Mouse (Mus musculus): ENCODE results near the gene Wiz. TPM values are rescaled to one million over a fixed set of nuclear protein-coding genes. Genes with fewer than 3 reads are reported as not detected.

Wiz gene
- total and polyA plus RNA-seq, 2 experiments from 2014 or later, result 28.4 to 56.8 TPM

- H3K27me3 ChIP-seq (ENCODE audit: insufficient read depth, low read length), result peaks cover 18% of the 10 kb centered on the region
- WGBS, result 82% methylated on average over 9 of the region's 9 CpGs
These were observed 13.0 kb upstream of the Wiz start for GRCm38 (mm10) chr17:32402011-32402778.

GRCm38 (mm10) chr17:32396266-32396665 lies 7.0 kb upstream of the Wiz start:
- H3K27me3 ChIP-seq (ENCODE audit: insufficient read depth, low read length), result peaks cover 77% of the 10 kb centered on the region
- H3K4me2 ChIP-seq (ENCODE audit: low read depth, low read length), result peak overlapping the region; percentile 42
- 10% methylated on average over 35 of the region's 37 CpGs for WGBS
- peak overlapping the region; percentile 18 for H3K4me3 ChIP-seq (ENCODE audit: low read length)
- no peaks in the 10 kb centered on the region for H3K9me3 ChIP-seq (ENCODE audit: low read length)
- H3K36me3 ChIP-seq (ENCODE audit: insufficient read depth, low read length), result no peaks in the 10 kb centered on the region
- H3K9ac ChIP-seq (replicated peaks; ENCODE audit: low read length), result no peak overlapping the region
- no peak overlapping the region for H3K27ac ChIP-seq
- DNase-seq (ENCODE audit: low spot score), result no peak
- no peak for TF ChIP-seq CTCF (IDR thresholded peaks at IDR 0.05; ENCODE audit: low read depth)
- peak; percentile 10; the same call in 1 of the 2 replicates for ATAC-seq
- H3K4me1 ChIP-seq (ENCODE audit: insufficient read depth, low read length), result no peaks in the 10 kb centered on the region

More at GRCm38 (mm10) chr17:32402011-32402778, 13.0 kb upstream of the Wiz start:
- H3K36me3 ChIP-seq (ENCODE audit: insufficient read depth, low read length), result no peaks in the 10 kb centered on the region
- H3K9me3 ChIP-seq (ENCODE audit: low read length), result no peaks in the 10 kb centered on the region
- no peak for TF ChIP-seq CTCF (IDR thresholded peaks at IDR 0.05; ENCODE audit: low read depth)
- DNase-seq (ENCODE audit: low spot score) (no peak), ATAC-seq (no peak)
- no peak overlapping the region for H3K9ac ChIP-seq (replicated peaks; ENCODE audit: low read length)
- no peak overlapping the region for H3K4me3 ChIP-seq (ENCODE audit: low read length)
- no peaks in the 10 kb centered on the region for H3K4me1 ChIP-seq (ENCODE audit: insufficient read depth, low read length)
- H3K4me2 ChIP-seq (ENCODE audit: low read depth, low read length), result no peak overlapping the region
- H3K27ac ChIP-seq, result no peak overlapping the region

GRCm38 (mm10) chr17:32393944-32394343 lies 4.7 kb upstream of the Wiz start:
- no peaks in the 10 kb centered on the region for H3K4me1 ChIP-seq (ENCODE audit: insufficient read depth, low read length)
- no peak for TF ChIP-seq CTCF (IDR thresholded peaks at IDR 0.05; ENCODE audit: low read depth)
- no peaks in the 10 kb centered on the region for H3K9me3 ChIP-seq (ENCODE audit: low read length)
- DNase-seq (ENCODE audit: low spot score) (no peak), ATAC-seq (no peak)
- H3K4me3 ChIP-seq (ENCODE audit: low read length), result no peak overlapping the region
- no peaks in the 10 kb centered on the region for H3K36me3 ChIP-seq (ENCODE audit: insufficient read depth, low read length)
- H3K27me3 ChIP-seq (ENCODE audit: insufficient read depth, low read length), result peaks cover 73% of the 10 kb centered on the region
- no peak overlapping the region for H3K9ac ChIP-seq (replicated peaks; ENCODE audit: low read length)
- no peak overlapping the region for H3K27ac ChIP-seq
- WGBS, result 66% methylated on average over 10 of the region's 10 CpGs
- no peak overlapping the region for H3K4me2 ChIP-seq (ENCODE audit: low read depth, low read length)

GRCm38 (mm10) chr17:32388370-32389100 lies 704 bp downstream of the Wiz start:
- Histone ChIP-seq H3K4me2 (ENCODE audit: low read depth, low read length) (peak overlapping the region; percentile 91), H3K4me3 (ENCODE audit: low read length) (peak overlapping the region; percentile 76), H3K9me3 (ENCODE audit: low read length) (no peaks in the 10 kb centered on the region), H3K27me3 (ENCODE audit: insufficient read depth, low read length) (peaks cover 22% of the 10 kb centered on the region; the same call in 1 of the 2 replicates), H3K4me1 (ENCODE audit: insufficient read depth, low read length) (no peaks in the 10 kb centered on the region), H3K36me3 (ENCODE audit: insufficient read depth, low read length) (peaks cover 3% of the 10 kb centered on the region), H3K9ac (replicated peaks; ENCODE audit: low read length) (peak overlapping the region; percentile 86), H3K27ac (peak overlapping the region; percentile 73; the same call in 1 of the 2 replicates)
- no peak for TF ChIP-seq CTCF (IDR thresholded peaks at IDR 0.05; ENCODE audit: low read depth)
- peak; percentile 39 for DNase-seq (ENCODE audit: low spot score)
- WGBS, result 3% methylated on average over 32 of the region's 39 CpGs
- peak; percentile 43 for ATAC-seq

- H3K4me2 ChIP-seq (ENCODE audit: low read depth, low read length), result peak overlapping the region; percentile 91
- no peaks in the 10 kb centered on the region for H3K4me1 ChIP-seq (ENCODE audit: insufficient read depth, low read length)
- WGBS, result 34% methylated on average over 7 of the region's 7 CpGs
- no peaks in the 10 kb centered on the region for H3K9me3 ChIP-seq (ENCODE audit: low read length)
- peak overlapping the region; percentile 76 for H3K4me3 ChIP-seq (ENCODE audit: low read length)
- H3K27me3 ChIP-seq (ENCODE audit: insufficient read depth, low read length), result peaks cover 17% of the 10 kb centered on the region; the same call in 1 of the 2 replicates
- H3K27ac ChIP-seq, result no peak overlapping the region; the same call in 1 of the 2 replicates
- H3K9ac ChIP-seq (replicated peaks; ENCODE audit: low read length), result peak overlapping the region; percentile 86; the same call in 1 of the 2 replicates
- ATAC-seq, result no peak
- TF ChIP-seq CTCF (IDR thresholded peaks at IDR 0.05; ENCODE audit: low read depth), result no peak
- peaks cover 8% of the 10 kb centered on the region for H3K36me3 ChIP-seq (ENCODE audit: insufficient read depth, low read length)
- no peak for DNase-seq (ENCODE audit: low spot score)
These were observed 1.3 kb downstream of the Wiz start for GRCm38 (mm10) chr17:32387986-32388369.

- Histone ChIP-seq H3K27me3 (ENCODE audit: insufficient read depth, low read length) (peaks cover 6% of the 10 kb centered on the region; the same call in 1 of the 2 replicates), H3K4me1 (ENCODE audit: insufficient read depth, low read length) (no peaks in the 10 kb centered on the region; the same call in 1 of the 2 replicates), H3K4me2 (ENCODE audit: low read depth, low read length) (no peak overlapping the region), H3K36me3 (ENCODE audit: insufficient read depth, low read length) (peaks cover 13% of the 10 kb centered on the region), H3K27ac (no peak overlapping the region), H3K9ac (replicated peaks; ENCODE audit: low read length) (no peak overlapping the region), H3K9me3 (ENCODE audit: low read length) (no peaks in the 10 kb centered on the region), H3K4me3 (ENCODE audit: low read length) (no peak overlapping the region)
- TF ChIP-seq CTCF (IDR thresholded peaks at IDR 0.05; ENCODE audit: low read depth), result peak; percentile 49
- no peak for ATAC-seq
- DNase-seq (ENCODE audit: low spot score), result no peak
- WGBS, result 71% methylated on average over 9 of the region's 9 CpGs
These were observed 2.4 kb downstream of the Wiz start for GRCm38 (mm10) chr17:32386659-32387432.
